Mouse (Mus musculus): ENCODE measurements around the gene Rtl10. TPM values are rescaled to one million over a fixed set of nuclear protein-coding genes. Genes with fewer than 3 reads are reported as not detected.

Gene Rtl10
- polyA plus RNA-seq, 1 experiment from 2014 or later: 1.5 TPM

DNA sequence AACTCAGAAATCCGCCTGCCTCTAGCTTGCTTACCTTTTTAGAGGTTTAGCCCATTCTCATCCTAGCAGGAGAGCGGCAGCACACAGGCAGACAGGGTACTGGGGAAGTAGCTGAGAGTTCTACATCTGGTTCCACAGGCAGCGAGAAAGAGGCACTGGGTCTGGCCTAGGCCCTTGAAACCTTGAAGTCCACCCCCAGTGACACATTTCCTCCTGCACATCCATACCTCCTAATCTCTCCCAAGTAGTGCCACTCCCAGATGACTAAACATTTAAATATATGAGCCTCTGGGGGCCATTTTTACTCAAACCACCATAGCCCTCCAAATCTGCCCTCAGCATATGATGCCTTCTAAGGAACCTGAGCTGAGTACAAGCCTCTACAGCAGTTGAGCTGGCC is 16.3 kb upstream of the Rtl10 start:
- 89% methylated on average over 3 of the region's 3 CpGs for WGBS
- H3K4me1 ChIP-seq (ENCODE audit: control insufficient read depth in 2 of 2, insufficient read depth in 2 of 2, low read length in 2 of 2): no peaks in the 10 kb centered on the region
- no peak for ATAC-seq (ENCODE audit: insufficient number of reproducible peaks, insufficient read depth, low FRiP score, low read depth)
- no peak overlapping the region for H3K9ac ChIP-seq (ENCODE audit: low read length)
- 0 out of 2 replicates have a peak, but pooled peaks cover 6% of the 10 kb centered on the region for H3K36me3 ChIP-seq (ENCODE audit: control insufficient read depth, insufficient read depth, low read length)
- H3K27me3 ChIP-seq (ENCODE audit: control insufficient read depth, insufficient read depth, low read length): no peaks in the 10 kb centered on the region
- no peak overlapping the region for H3K4me2 ChIP-seq (ENCODE audit: low read length)
- H3K27ac ChIP-seq (replicated peaks in 1 of 2; ENCODE audit: control insufficient read depth in 1 of 2, insufficient read depth in 1 of 2, low read depth in 2 of 2, low read length in 2 of 2): no peak overlapping the region
- no peaks in the 10 kb centered on the region for H3K9me3 ChIP-seq (ENCODE audit: control insufficient read depth, low read length)
- no peak overlapping the region for H3K4me3 ChIP-seq (ENCODE audit: control insufficient read depth in 1 of 2, insufficient read depth in 1 of 2, low read depth in 1 of 2, low read length in 2 of 2)

- Histone ChIP-seq H3K4me2 (ENCODE audit: low read length) (no peak overlapping the region), H3K27me3 (ENCODE audit: control insufficient read depth, insufficient read depth, low read length) (no peaks in the 10 kb centered on the region), H3K9ac (ENCODE audit: low read length) (no peak overlapping the region), H3K27ac (replicated peaks in 1 of 2; ENCODE audit: control insufficient read depth in 1 of 2, insufficient read depth in 1 of 2, low read depth in 2 of 2, low read length in 2 of 2) (no peak overlapping the region), H3K9me3 (ENCODE audit: control insufficient read depth, low read length) (no peaks in the 10 kb centered on the region), H3K4me3 (ENCODE audit: control insufficient read depth in 1 of 2, insufficient read depth in 1 of 2, low read depth in 1 of 2, low read length in 2 of 2) (no peak overlapping the region), H3K36me3 (ENCODE audit: control insufficient read depth, insufficient read depth, low read length) (no peaks in the 10 kb centered on the region), H3K4me1 (ENCODE audit: control insufficient read depth in 2 of 2, insufficient read depth in 2 of 2, low read length in 2 of 2) (no peaks in the 10 kb centered on the region)
- WGBS: 72% methylated on average over 5 of the region's 5 CpGs
- no peak for ATAC-seq (ENCODE audit: insufficient number of reproducible peaks, insufficient read depth, low FRiP score, low read depth)
Measured at GRCm38 (mm10) chr16:18483839-18484238, 14.9 kb upstream of the Rtl10 start.

- no peaks in the 10 kb centered on the region for H3K36me3 ChIP-seq (ENCODE audit: control insufficient read depth, insufficient read depth, low read length)
- no peak overlapping the region for H3K9ac ChIP-seq (ENCODE audit: low read length)
- no peak for ATAC-seq (ENCODE audit: insufficient number of reproducible peaks, insufficient read depth, low FRiP score, low read depth)
- WGBS: 26% methylated on average over 4 of the region's 4 CpGs
- no peaks in the 10 kb centered on the region for H3K9me3 ChIP-seq (ENCODE audit: control insufficient read depth, low read length)
- no peaks in the 10 kb centered on the region for H3K4me1 ChIP-seq (ENCODE audit: control insufficient read depth in 2 of 2, insufficient read depth in 2 of 2, low read length in 2 of 2)
- no peak overlapping the region for H3K27ac ChIP-seq (replicated peaks in 1 of 2; ENCODE audit: control insufficient read depth in 1 of 2, insufficient read depth in 1 of 2, low read depth in 2 of 2, low read length in 2 of 2)
- no peak overlapping the region for H3K4me3 ChIP-seq (ENCODE audit: control insufficient read depth in 1 of 2, insufficient read depth in 1 of 2, low read depth in 1 of 2, low read length in 2 of 2)
- H3K27me3 ChIP-seq (ENCODE audit: control insufficient read depth, insufficient read depth, low read length): no peaks in the 10 kb centered on the region
- H3K4me2 ChIP-seq (ENCODE audit: low read length): no peak overlapping the region
Measured at GRCm38 (mm10) chr16:18484386-18484785, 14.3 kb upstream of the Rtl10 start.

GRCm38 (mm10) chr16:18484794-18485435 is 13.8 kb upstream of the Rtl10 start:
- H3K27me3 ChIP-seq (ENCODE audit: control insufficient read depth, insufficient read depth, low read length): no peaks in the 10 kb centered on the region
- no peaks in the 10 kb centered on the region for H3K9me3 ChIP-seq (ENCODE audit: control insufficient read depth, low read length)
- no peak overlapping the region for H3K27ac ChIP-seq (replicated peaks in 1 of 2; ENCODE audit: control insufficient read depth in 1 of 2, insufficient read depth in 1 of 2, low read depth in 2 of 2, low read length in 2 of 2)
- no peaks in the 10 kb centered on the region for H3K36me3 ChIP-seq (ENCODE audit: control insufficient read depth, insufficient read depth, low read length)
- WGBS: 60% methylated on average over 5 of the region's 5 CpGs
- no peaks in the 10 kb centered on the region for H3K4me1 ChIP-seq (ENCODE audit: control insufficient read depth in 2 of 2, insufficient read depth in 2 of 2, low read length in 2 of 2)
- H3K9ac ChIP-seq (ENCODE audit: low read length): no peak overlapping the region
- H3K4me3 ChIP-seq (ENCODE audit: control insufficient read depth in 1 of 2, insufficient read depth in 1 of 2, low read depth in 1 of 2, low read length in 2 of 2): no peak overlapping the region
- no peak for ATAC-seq (ENCODE audit: insufficient number of reproducible peaks, insufficient read depth, low FRiP score, low read depth)
- no peak overlapping the region for H3K4me2 ChIP-seq (ENCODE audit: low read length)

- H3K4me1 ChIP-seq (ENCODE audit: control insufficient read depth in 2 of 2, insufficient read depth in 2 of 2, low read length in 2 of 2): no peaks in the 10 kb centered on the region
Measured at GRCm38 (mm10) chr16:18486126-18486525, 12.6 kb upstream of the Rtl10 start.

GRCm38 (mm10) chr16:18490281-18490680 is 8.4 kb upstream of the Rtl10 start:
- Histone ChIP-seq H3K4me1 (ENCODE audit: control insufficient read depth in 2 of 2, insufficient read depth in 2 of 2, low read length in 2 of 2) (no peaks in the 10 kb centered on the region), H3K9ac (ENCODE audit: low read length) (no peak overlapping the region), H3K4me3 (ENCODE audit: control insufficient read depth in 1 of 2, insufficient read depth in 1 of 2, low read depth in 1 of 2, low read length in 2 of 2) (no peak overlapping the region), H3K36me3 (ENCODE audit: control insufficient read depth, insufficient read depth, low read length) (no peaks in the 10 kb centered on the region), H3K4me2 (ENCODE audit: low read length) (no peak overlapping the region), H3K27me3 (ENCODE audit: control insufficient read depth, insufficient read depth, low read length) (no peaks in the 10 kb centered on the region), H3K9me3 (ENCODE audit: control insufficient read depth, low read length) (no peaks in the 10 kb centered on the region; the same call in 1 of the 2 replicates), H3K27ac (replicated peaks in 1 of 2; ENCODE audit: control insufficient read depth in 1 of 2, insufficient read depth in 1 of 2, low read depth in 2 of 2, low read length in 2 of 2) (no peak overlapping the region)
- ATAC-seq (ENCODE audit: insufficient number of reproducible peaks, insufficient read depth, low FRiP score, low read depth): no peak
- WGBS: 87% methylated on average over 3 of the region's 3 CpGs

More at GRCm38 (mm10) chr16:18486126-18486525, 12.6 kb upstream of the Rtl10 start:
- ATAC-seq (ENCODE audit: insufficient number of reproducible peaks, insufficient read depth, low FRiP score, low read depth): no peak
- Histone ChIP-seq H3K9ac (ENCODE audit: low read length) (no peak overlapping the region), H3K4me3 (ENCODE audit: control insufficient read depth in 1 of 2, insufficient read depth in 1 of 2, low read depth in 1 of 2, low read length in 2 of 2) (no peak overlapping the region), H3K27ac (replicated peaks in 1 of 2; ENCODE audit: control insufficient read depth in 1 of 2, insufficient read depth in 1 of 2, low read depth in 2 of 2, low read length in 2 of 2) (no peak overlapping the region), H3K36me3 (ENCODE audit: control insufficient read depth, insufficient read depth, low read length) (no peaks in the 10 kb centered on the region), H3K4me2 (ENCODE audit: low read length) (no peak overlapping the region), H3K27me3 (ENCODE audit: control insufficient read depth, insufficient read depth, low read length) (no peaks in the 10 kb centered on the region), H3K9me3 (ENCODE audit: control insufficient read depth, low read length) (no peaks in the 10 kb centered on the region)
- WGBS: 98% methylated on average over 2 of the region's 2 CpGs

DNA sequence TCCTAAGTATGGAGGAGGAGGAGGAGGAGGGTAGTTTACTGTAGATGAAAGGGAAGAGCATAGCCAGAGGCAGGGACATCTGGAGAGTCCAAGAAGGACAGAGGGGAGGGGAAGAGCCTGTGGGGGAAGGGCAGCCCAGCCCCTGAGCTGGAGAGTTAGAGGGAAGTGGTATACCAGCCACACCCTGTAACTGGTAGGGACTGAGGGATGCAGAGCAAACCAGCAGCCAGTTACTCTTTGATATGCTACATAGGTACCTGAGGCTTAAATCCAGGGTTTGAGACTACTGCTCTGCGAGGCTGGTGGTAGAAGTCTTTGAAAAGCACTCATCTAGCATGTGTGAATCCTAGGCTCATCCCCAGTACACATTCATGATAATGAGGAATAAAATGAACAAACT is 7.8 kb upstream of the Rtl10 start:
- Histone ChIP-seq H3K4me1 (ENCODE audit: control insufficient read depth in 2 of 2, insufficient read depth in 2 of 2, low read length in 2 of 2) (no peaks in the 10 kb centered on the region), H3K9me3 (ENCODE audit: control insufficient read depth, low read length) (no peaks in the 10 kb centered on the region; the same call in 1 of the 2 replicates), H3K9ac (ENCODE audit: low read length) (no peak overlapping the region), H3K27ac (replicated peaks in 1 of 2; ENCODE audit: control insufficient read depth in 1 of 2, insufficient read depth in 1 of 2, low read depth in 2 of 2, low read length in 2 of 2) (no peak overlapping the region), H3K36me3 (ENCODE audit: control insufficient read depth, insufficient read depth, low read length) (no peaks in the 10 kb centered on the region), H3K27me3 (ENCODE audit: control insufficient read depth, insufficient read depth, low read length) (no peaks in the 10 kb centered on the region), H3K4me3 (ENCODE audit: control insufficient read depth in 1 of 2, insufficient read depth in 1 of 2, low read depth in 1 of 2, low read length in 2 of 2) (no peak overlapping the region), H3K4me2 (ENCODE audit: low read length) (no peak overlapping the region)
- no peak for ATAC-seq (ENCODE audit: insufficient number of reproducible peaks, insufficient read depth, low FRiP score, low read depth)
- 52% methylated on average over 1 of the region's 1 CpGs for WGBS

Data from heart, embryonic 14.5 days (tissue).